Mouse (Mus musculus) hindbrain, embryonic 16.5 days (tissue): ENCODE measurements at regions not wholly inside any gene's neighbourhood (a gene's known extent, or its start where the extent isn't known, plus 50 kb on each side); places are given as distances from the start of the nearest gene placed in this dataset.

Source experiments
- ATAC-seq: fragments of 200-750 bp; cut with Nextera tagmentation; 2 replicates; pipeline ENCODE4 v1.8.0; 2017; ENCODE audit warnings: moderate TSS enrichment, moderate library complexity
- H3K27ac ChIP-seq: fragments of 300-500 bp; sonication (generic); 2 replicates; pipeline ENCODE4 v1.5.1; 2014; ENCODE audit warnings: low read depth, mild to moderate bottlenecking, control low read depth, low read length, moderate library complexity
- H3K27me3 ChIP-seq: fragments of 300-500 bp; sonication (generic); replicated peaks from 2 replicates; pipeline ENCODE4 v1.6.1; 2014; ENCODE audit warnings: low read length; ENCODE audit not compliant: control insufficient read depth, insufficient read depth
- H3K36me3 ChIP-seq: fragments of 300-500 bp; sonication (generic); 2 replicates; pipeline ENCODE4 v1.6.1; 2014; ENCODE audit warnings: mild to moderate bottlenecking, low read length, moderate library complexity, mixed read lengths; ENCODE audit not compliant: control insufficient read depth, insufficient read depth
- H3K4me1 ChIP-seq: fragments of 300-500 bp; sonication (generic); 2 replicates; pipeline ENCODE4 v1.6.1; 2014; ENCODE audit warnings: low read depth, low read length; ENCODE audit not compliant: control insufficient read depth, insufficient read depth
- H3K4me2 ChIP-seq: fragments of 300-500 bp; sonication (generic); 2 replicates; pipeline ENCODE4 v1.6.1; 2014; ENCODE audit warnings: mild to moderate bottlenecking, low read length, control low read depth, moderate library complexity
- H3K4me3 ChIP-seq: fragments of 300-500 bp; sonication (generic); 2 replicates; pipeline ENCODE4 v1.5.1; 2014; ENCODE audit warnings: mild to moderate bottlenecking, low read length, control low read depth, moderate library complexity
- H3K9ac ChIP-seq: fragments of 300-500 bp; sonication (generic); 2 replicates; pipeline ENCODE4 v1.6.1; 2014; ENCODE audit warnings: low read depth, mild to moderate bottlenecking, control low read depth, low read length, moderate library complexity
- H3K9me3 ChIP-seq: fragments of 300-500 bp; sonication (generic); 2 replicates; pipeline ENCODE4 v1.6.1; 2014; ENCODE audit warnings: mild to moderate bottlenecking, low read length, moderate library complexity; ENCODE audit not compliant: control insufficient read depth
- WGBS: fragments of 180-500 bp; shearing (Covaris S2); extraction: QIAGEN DNeasy Blood & Tissue Kit; methylation state at CpG from one replicate; pipeline ENCODE4 v1.1.7; 2014; 5-methylcytosine and 5-hydroxymethylcytosine counted together

- no peak overlapping the region for H3K27ac ChIP-seq
- H3K9me3 ChIP-seq: no peaks in the 10 kb centered on the region
- H3K9ac ChIP-seq: no peak overlapping the region
- no peak overlapping the region for H3K4me3 ChIP-seq
- H3K27me3 ChIP-seq: no peaks in the 10 kb centered on the region
- no peak for ATAC-seq
- WGBS: 87% methylated on average over 4 of the region's 4 CpGs
- peaks cover 7% of the 10 kb centered on the region; the same call in 1 of the 2 replicates for H3K4me1 ChIP-seq
- no peaks in the 10 kb centered on the region for H3K36me3 ChIP-seq
- no peak overlapping the region for H3K4me2 ChIP-seq
Measured at GRCm38 (mm10) chr8:86275699-86276098, 304.8 kb downstream of the Abcc12 start.

- Histone ChIP-seq H3K36me3 (no peaks in the 10 kb centered on the region), H3K9me3 (no peaks in the 10 kb centered on the region), H3K27ac (no peak overlapping the region), H3K9ac (no peak overlapping the region), H3K4me1 (peaks cover 7% of the 10 kb centered on the region; the same call in 1 of the 2 replicates), H3K4me3 (no peak overlapping the region), H3K27me3 (no peaks in the 10 kb centered on the region), H3K4me2 (no peak overlapping the region)
- 25% methylated on average over 3 of the region's 3 CpGs for WGBS
- peak; percentile 86 for ATAC-seq
Measured at GRCm38 (mm10) chr8:86273811-86274210, 306.7 kb downstream of the Abcc12 start.

- H3K4me2 ChIP-seq: no peak overlapping the region
- no peak for ATAC-seq
- H3K4me3 ChIP-seq: no peak overlapping the region
- H3K9me3 ChIP-seq: no peaks in the 10 kb centered on the region
- H3K9ac ChIP-seq: no peak overlapping the region
- peaks cover 7% of the 10 kb centered on the region; the same call in 1 of the 2 replicates for H3K4me1 ChIP-seq
- H3K27ac ChIP-seq: no peak overlapping the region
- no peaks in the 10 kb centered on the region for H3K27me3 ChIP-seq
- whole genome bisulfite sequencing: 17% methylated on average over 1 of the region's 1 CpGs
- H3K36me3 ChIP-seq: no peaks in the 10 kb centered on the region
Measured at GRCm38 (mm10) chr8:86272626-86273025, 307.9 kb downstream of the Abcc12 start.

GRCm38 (mm10) chr8:86271477-86271876 is 309.0 kb downstream of the Abcc12 start:
- peaks cover 7% of the 10 kb centered on the region; the same call in 1 of the 2 replicates for H3K4me1 ChIP-seq
- WGBS: 89% methylated on average over 6 of the region's 6 CpGs
- no peak overlapping the region for H3K4me2 ChIP-seq
- ATAC-seq: no peak
- no peaks in the 10 kb centered on the region for H3K9me3 ChIP-seq
- no peak overlapping the region for H3K27ac ChIP-seq
- no peak overlapping the region for H3K4me3 ChIP-seq
- no peaks in the 10 kb centered on the region for H3K27me3 ChIP-seq
- H3K9ac ChIP-seq: no peak overlapping the region
- no peaks in the 10 kb centered on the region for H3K36me3 ChIP-seq

- Histone ChIP-seq H3K27ac (no peak overlapping the region), H3K9me3 (no peaks in the 10 kb centered on the region), H3K4me2 (no peak overlapping the region), H3K4me1 (no peaks in the 10 kb centered on the region), H3K36me3 (no peaks in the 10 kb centered on the region), H3K4me3 (no peak overlapping the region), H3K9ac (no peak overlapping the region), H3K27me3 (no peaks in the 10 kb centered on the region; the same call in 1 of the 2 replicates)
- 86% methylated on average over 5 of the region's 5 CpGs for WGBS
- no peak for ATAC-seq
Measured at GRCm38 (mm10) chr8:86258011-86258410, 322.5 kb downstream of the Abcc12 start.

GRCm38 (mm10) chr8:86255431-86255830 is 325.1 kb downstream of the Abcc12 start:
- no peaks in the 10 kb centered on the region for H3K4me1 ChIP-seq
- no peaks in the 10 kb centered on the region for H3K36me3 ChIP-seq

GRCm38 (mm10) chr8:86254680-86255079 is 325.8 kb downstream of the Abcc12 start:
- Histone ChIP-seq H3K27me3 (no peaks in the 10 kb centered on the region; the same call in 1 of the 2 replicates), H3K9me3 (no peaks in the 10 kb centered on the region), H3K4me1 (no peaks in the 10 kb centered on the region), H3K27ac (no peak overlapping the region), H3K4me3 (no peak overlapping the region), H3K9ac (no peak overlapping the region), H3K36me3 (no peaks in the 10 kb centered on the region), H3K4me2 (no peak overlapping the region)
- WGBS: 63% methylated on average over 1 of the region's 1 CpGs
- no peak for ATAC-seq

More at GRCm38 (mm10) chr8:86255431-86255830, 325.1 kb downstream of the Abcc12 start:
- no peak for ATAC-seq
- Histone ChIP-seq H3K4me2 (no peak overlapping the region), H3K27me3 (no peaks in the 10 kb centered on the region; the same call in 1 of the 2 replicates), H3K4me3 (no peak overlapping the region), H3K9me3 (no peaks in the 10 kb centered on the region), H3K27ac (no peak overlapping the region), H3K9ac (no peak overlapping the region)

GRCm38 (mm10) chr8:86252696-86253355 is 327.7 kb downstream of the Abcc12 start:
- no peak for ATAC-seq
- H3K36me3 ChIP-seq: no peaks in the 10 kb centered on the region
- 75% methylated on average over 4 of the region's 4 CpGs for WGBS

GRCm38 (mm10) chr8:86234696-86235095 is 345.8 kb downstream of the Abcc12 start:
- Histone ChIP-seq H3K9ac (no peak overlapping the region), H3K27me3 (no peaks in the 10 kb centered on the region), H3K4me2 (no peak overlapping the region), H3K27ac (no peak overlapping the region), H3K4me1 (no peaks in the 10 kb centered on the region), H3K4me3 (no peak overlapping the region), H3K36me3 (no peaks in the 10 kb centered on the region), H3K9me3 (no peaks in the 10 kb centered on the region)
- no peak for ATAC-seq
- 90% methylated on average over 3 of the region's 4 CpGs for WGBS

More at GRCm38 (mm10) chr8:86252696-86253355, 327.7 kb downstream of the Abcc12 start:
- no peaks in the 10 kb centered on the region for H3K9me3 ChIP-seq
- H3K9ac ChIP-seq: no peak overlapping the region
- H3K27me3 ChIP-seq: no peaks in the 10 kb centered on the region; the same call in 1 of the 2 replicates
- no peak overlapping the region for H3K4me2 ChIP-seq
- H3K27ac ChIP-seq: no peak overlapping the region
- no peak overlapping the region for H3K4me3 ChIP-seq
- no peaks in the 10 kb centered on the region for H3K4me1 ChIP-seq
